Mouse (Mus musculus): ENCODE results near the gene Sirt4. TPM values are rescaled to one million over a fixed set of nuclear protein-coding genes. Genes with fewer than 3 reads are reported as not detected.
"Not testable (repeated sequence)": the region's sequence is repeated elsewhere in the genome, so short reads cannot be mapped to it uniquely, and the experiment has no call there.

Gene Sirt4
- total RNA-seq, 1 experiment from 2014 or later = 3.6 TPM

- not testable (repeated sequence) for ATAC-seq (replicated peaks; ENCODE audit: low read depth, poor library complexity, severe bottlenecking)
These were observed 11.1 kb upstream of the Sirt4 start for GRCm38 (mm10) chr5:115495618-115496017.

GRCm38 (mm10) chr5:115493441-115493840, 8.9 kb upstream of the Sirt4 start:
- ATAC-seq (replicated peaks; ENCODE audit: low read depth, poor library complexity, severe bottlenecking) = no peak

GRCm38 (mm10) chr5:115492711-115493335, 8.3 kb upstream of the Sirt4 start:
- ATAC-seq (replicated peaks; ENCODE audit: low read depth, poor library complexity, severe bottlenecking) = no peak

GRCm38 (mm10) chr5:115491771-115492322, 7.3 kb upstream of the Sirt4 start:
- ATAC-seq (replicated peaks; ENCODE audit: low read depth, poor library complexity, severe bottlenecking) = peak; percentile 19

GRCm38 (mm10) chr5:115491076-115491475, 6.6 kb upstream of the Sirt4 start:
- no peak for ATAC-seq (replicated peaks; ENCODE audit: low read depth, poor library complexity, severe bottlenecking)

GRCm38 (mm10) chr5:115490638-115491000, 6.1 kb upstream of the Sirt4 start:
- ATAC-seq (replicated peaks; ENCODE audit: low read depth, poor library complexity, severe bottlenecking) = peak; percentile 13

- peak; percentile 73 for ATAC-seq (replicated peaks; ENCODE audit: low read depth, poor library complexity, severe bottlenecking)
These were observed 5.4 kb upstream of the Sirt4 start for GRCm38 (mm10) chr5:115489699-115490637.

- ATAC-seq (replicated peaks; ENCODE audit: low read depth, poor library complexity, severe bottlenecking) = peak; percentile 40; the same call in 1 of the 2 replicates
These were observed 4.5 kb upstream of the Sirt4 start for GRCm38 (mm10) chr5:115488841-115489698.

GRCm38 (mm10) chr5:115487942-115488580, 3.5 kb upstream of the Sirt4 start:
- ATAC-seq (replicated peaks; ENCODE audit: low read depth, poor library complexity, severe bottlenecking) = no peak

GRCm38 (mm10) chr5:115487353-115487752, 2.8 kb upstream of the Sirt4 start:
- no peak for ATAC-seq (replicated peaks; ENCODE audit: low read depth, poor library complexity, severe bottlenecking)

GRCm38 (mm10) chr5:115486726-115487125, 2.2 kb upstream of the Sirt4 start:
- ATAC-seq (replicated peaks; ENCODE audit: low read depth, poor library complexity, severe bottlenecking) = no peak

- no peak for ATAC-seq (replicated peaks; ENCODE audit: low read depth, poor library complexity, severe bottlenecking)
These were observed 1.1 kb upstream of the Sirt4 start for GRCm38 (mm10) chr5:115485489-115486205.

GRCm38 (mm10) chr5:115484996-115485395, 471 bp upstream of the Sirt4 start:
- ATAC-seq (replicated peaks; ENCODE audit: low read depth, poor library complexity, severe bottlenecking) = no peak

GRCm38 (mm10) chr5:115483385-115483784, 1.1 kb downstream of the Sirt4 start:
- ATAC-seq (replicated peaks; ENCODE audit: low read depth, poor library complexity, severe bottlenecking) = no peak

- no peak for ATAC-seq (replicated peaks; ENCODE audit: low read depth, poor library complexity, severe bottlenecking)
These were observed 1.9 kb downstream of the Sirt4 start for GRCm38 (mm10) chr5:115482390-115483265.

GRCm38 (mm10) chr5:115480101-115480500, 4.4 kb downstream of the Sirt4 start:
- no peak for ATAC-seq (replicated peaks; ENCODE audit: low read depth, poor library complexity, severe bottlenecking)

- ATAC-seq (replicated peaks; ENCODE audit: low read depth, poor library complexity, severe bottlenecking) = no peak
These were observed 5.0 kb downstream of the Sirt4 start for GRCm38 (mm10) chr5:115479561-115479960.

GRCm38 (mm10) chr5:115476107-115476727, 8.3 kb downstream of the Sirt4 start:
- ATAC-seq (replicated peaks; ENCODE audit: low read depth, poor library complexity, severe bottlenecking) = peak; percentile 19; the same call in 1 of the 2 replicates

All from common myeloid progenitor, adult 5-6 weeks (primary cell).